Mouse (Mus musculus): Measurements from ENCODE around the gene Trim66.

DNA sequence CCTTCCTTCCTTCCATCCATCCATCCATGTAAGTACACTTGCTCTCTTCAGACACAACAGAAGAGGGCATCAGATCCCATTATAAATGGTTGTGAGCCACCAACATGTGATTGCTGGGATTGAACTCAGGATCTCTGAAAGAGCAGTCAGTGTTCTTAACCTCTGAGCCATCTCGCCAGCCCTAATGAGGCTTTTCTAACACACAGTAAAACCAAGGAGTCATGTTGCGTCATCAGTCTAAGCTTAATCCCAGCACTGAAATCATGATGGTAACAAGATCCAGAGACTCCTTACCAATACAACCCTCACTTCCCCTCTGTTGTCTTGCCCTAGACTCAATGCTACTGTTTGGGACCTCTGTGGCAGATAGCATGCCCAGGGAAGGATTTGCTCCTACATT, 38.3 kb upstream of the Trim66 start:
- no peak for TF ChIP-seq MAX (IDR thresholded peaks at IDR 0.05)
- TF ChIP-seq CTCF (IDR thresholded peaks at IDR 0.05; ENCODE audit: control insufficient read depth, insufficient read depth, insufficient read length): no peak
- TF ChIP-seq MYOG (IDR thresholded peaks at IDR 0.05; ENCODE audit: control insufficient read depth, extremely low read depth, insufficient read length): no peak
- TF ChIP-seq CEBPB (IDR thresholded peaks at IDR 0.05; ENCODE audit: low read depth): peak; percentile 85
- TF ChIP-seq MYOD1 (IDR thresholded peaks at IDR 0.05; ENCODE audit: control insufficient read depth, insufficient read length, low read depth): no peak
- TF ChIP-seq FOSL1 (IDR thresholded peaks at IDR 0.05; ENCODE audit: insufficient read depth, low read length, poor library complexity, severe bottlenecking): no peak

Data from C2C12 (cell line).